Mouse (Mus musculus): ENCODE measurements around the gene Rspo1. TPM values are rescaled to one million over a fixed set of nuclear protein-coding genes. Genes with fewer than 3 reads are reported as not detected.
A peak's percentile ranks its signal among the peaks of the same experiment; 100 is the strongest.

Gene Rspo1
- polyA plus RNA-seq, 1 experiment from 2014 or later = 6.9 TPM

DNA sequence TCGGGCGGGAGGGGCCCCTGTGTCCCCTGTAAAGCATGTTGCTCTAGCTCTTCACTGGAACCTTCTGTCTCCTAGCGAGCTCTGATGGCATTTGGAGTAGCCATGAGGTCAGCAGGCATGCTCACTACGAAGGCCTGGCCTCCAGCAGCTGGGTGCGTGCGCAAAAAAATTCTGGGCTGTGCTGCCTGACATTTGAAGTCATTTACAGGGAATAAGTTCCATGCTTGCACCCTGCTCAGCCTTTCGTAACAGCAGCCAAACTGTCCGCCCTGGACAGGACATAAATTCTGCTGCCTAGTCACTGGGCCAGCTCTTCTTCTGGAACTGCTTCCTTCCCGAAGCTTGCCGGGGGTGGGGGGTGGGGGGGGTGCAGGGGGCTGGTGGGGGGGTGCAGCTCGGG, 27.2 kb upstream of the Rspo1 start:
- H3K4me1 ChIP-seq = no peaks in the 10 kb centered on the region
- no peaks in the 10 kb centered on the region for H3K9me3 ChIP-seq
- no peak overlapping the region for H3K4me2 ChIP-seq (replicated peaks)
- H3K27me3 ChIP-seq = no peaks in the 10 kb centered on the region
- no peak overlapping the region for H3K27ac ChIP-seq (replicated peaks)
- no peak overlapping the region for H3K4me3 ChIP-seq
- H3K36me3 ChIP-seq = no peaks in the 10 kb centered on the region
- no peak overlapping the region for H3K9ac ChIP-seq (replicated peaks)
- WGBS = 77% methylated on average over 11 of the region's 11 CpGs
- ATAC-seq (ENCODE audit: low FRiP score, low read depth) = no peak

DNA sequence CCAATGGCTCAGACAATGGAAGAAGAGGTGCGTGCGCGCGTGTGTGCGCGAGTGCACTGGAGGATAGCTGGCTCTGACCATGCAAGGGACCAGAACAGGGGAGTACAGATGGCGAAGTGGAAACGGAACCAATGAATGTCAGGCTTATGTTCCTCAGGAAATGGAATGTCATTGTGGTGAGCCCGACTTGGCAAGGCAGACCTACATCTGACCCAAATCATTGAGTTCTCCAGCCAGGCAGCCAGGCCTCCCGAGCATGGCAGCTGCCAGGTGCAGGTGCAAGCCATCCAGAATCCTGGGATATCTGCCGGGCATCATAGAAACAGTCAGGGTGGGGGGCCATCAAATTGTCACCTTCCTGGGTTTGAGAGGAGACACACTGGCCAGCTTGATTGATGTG, 25.3 kb upstream of the Rspo1 start:
- Histone ChIP-seq H3K27me3 (no peaks in the 10 kb centered on the region), H3K9me3 (no peaks in the 10 kb centered on the region), H3K4me2 (replicated peaks) (no peak overlapping the region), H3K27ac (replicated peaks) (no peak overlapping the region), H3K9ac (replicated peaks) (no peak overlapping the region), H3K36me3 (no peaks in the 10 kb centered on the region), H3K4me3 (no peak overlapping the region), H3K4me1 (peaks cover 12% of the 10 kb centered on the region)
- ATAC-seq (ENCODE audit: low FRiP score, low read depth) = no peak
- 96% methylated on average over 11 of the region's 11 CpGs for WGBS

DNA sequence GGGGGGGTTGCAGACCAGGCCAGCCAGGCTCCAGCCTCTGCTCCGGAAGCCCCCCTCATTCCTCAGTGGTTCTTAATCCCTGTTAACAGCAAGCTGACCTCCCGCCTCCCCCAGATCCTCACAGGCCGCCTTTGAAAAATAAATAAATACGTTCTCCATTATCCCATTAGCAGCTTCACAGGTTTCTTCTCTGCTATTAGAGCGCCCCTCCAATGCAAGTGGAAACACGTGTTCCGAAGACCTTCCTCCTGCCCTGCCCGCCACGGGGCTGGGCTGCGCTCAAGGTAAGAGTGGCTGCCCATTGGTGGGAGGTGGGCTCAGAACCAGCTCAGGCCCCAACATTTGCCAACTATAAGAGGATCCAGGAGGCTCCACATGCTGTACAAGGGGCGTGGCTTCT, 23.7 kb upstream of the Rspo1 start:
- ATAC-seq (ENCODE audit: low FRiP score, low read depth) = no peak
- Histone ChIP-seq H3K27ac (replicated peaks) (no peak overlapping the region), H3K36me3 (no peaks in the 10 kb centered on the region), H3K9ac (replicated peaks) (no peak overlapping the region), H3K4me2 (replicated peaks) (no peak overlapping the region), H3K4me1 (peaks cover 15% of the 10 kb centered on the region), H3K9me3 (no peaks in the 10 kb centered on the region), H3K27me3 (no peaks in the 10 kb centered on the region), H3K4me3 (no peak overlapping the region)
- 61% methylated on average over 11 of the region's 11 CpGs for WGBS

DNA sequence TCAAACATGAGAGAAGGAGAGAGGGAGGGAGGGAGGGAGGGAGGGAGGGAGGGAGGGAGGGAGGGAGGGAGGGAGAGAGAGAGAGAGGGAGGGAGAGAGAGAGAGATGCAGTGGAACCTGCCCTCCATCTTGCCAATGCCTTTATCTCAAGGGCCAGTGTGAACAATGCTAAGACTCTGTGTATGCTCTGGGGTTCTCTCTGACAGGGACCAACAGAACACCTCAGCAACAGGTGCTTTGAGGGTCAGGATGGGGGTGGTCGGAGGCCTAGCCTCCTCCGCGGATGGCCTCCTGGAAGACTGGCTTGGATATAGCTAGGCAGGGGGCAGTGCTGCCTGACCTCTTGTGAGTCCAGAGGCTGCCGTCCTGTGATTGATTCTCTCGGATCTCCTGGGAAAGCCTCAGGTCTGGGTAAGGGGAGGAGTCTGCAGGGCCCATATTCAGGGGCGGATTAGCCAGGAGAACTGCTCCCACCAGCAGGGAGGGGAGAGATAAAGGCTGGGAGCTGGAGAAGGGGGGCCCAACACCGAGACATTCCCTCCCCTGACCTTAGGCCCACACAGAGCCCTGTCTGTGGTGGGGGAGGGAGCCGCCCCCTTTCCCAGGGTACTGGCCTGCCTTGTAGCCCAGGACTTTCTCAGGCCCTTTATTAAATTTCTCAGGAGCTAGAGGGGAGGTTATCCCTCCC, 21.2 kb upstream of the Rspo1 start:
- WGBS = 9% methylated on average over 8 of the region's 8 CpGs
- peak overlapping the region; percentile 60 for H3K27ac ChIP-seq (replicated peaks)
- H3K4me3 ChIP-seq = no peak overlapping the region
- no peaks in the 10 kb centered on the region for H3K9me3 ChIP-seq
- H3K4me2 ChIP-seq (replicated peaks) = 0 out of 2 replicates have a peak overlapping the region, but pooled peaks have one; percentile 3
- peak; percentile 87 for ATAC-seq (ENCODE audit: low FRiP score, low read depth)
- no peaks in the 10 kb centered on the region; the same call in 1 of the 2 replicates for H3K27me3 ChIP-seq
- no peak overlapping the region; the same call in 1 of the 2 replicates for H3K9ac ChIP-seq (replicated peaks)
- peaks cover 27% of the 10 kb centered on the region for H3K4me1 ChIP-seq
- no peaks in the 10 kb centered on the region for H3K36me3 ChIP-seq

DNA sequence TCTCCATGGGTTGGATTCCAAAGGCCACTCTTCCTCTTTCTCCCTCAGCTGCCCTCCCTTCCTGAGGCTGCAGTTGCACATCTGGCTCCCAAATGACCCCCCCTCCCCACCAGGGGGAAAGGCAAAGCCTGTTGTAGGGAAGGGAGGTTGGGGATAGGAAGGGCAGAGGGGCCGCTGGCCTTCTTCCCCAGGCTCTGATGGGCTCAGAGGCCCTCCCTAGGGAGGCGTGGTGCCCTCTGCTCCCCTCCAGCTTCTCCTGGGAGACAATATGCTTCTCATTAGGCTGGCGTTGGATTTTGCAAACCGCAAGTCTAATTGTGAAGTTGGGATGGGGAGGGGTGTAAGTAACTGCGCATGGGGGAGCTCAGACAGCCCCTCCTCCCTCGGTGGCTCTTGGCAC, 17.5 kb upstream of the Rspo1 start:
- Histone ChIP-seq H3K36me3 (no peaks in the 10 kb centered on the region), H3K4me2 (replicated peaks) (no peak overlapping the region), H3K4me1 (peaks cover 34% of the 10 kb centered on the region), H3K9me3 (no peaks in the 10 kb centered on the region), H3K27ac (replicated peaks) (no peak overlapping the region), H3K27me3 (peaks cover 8% of the 10 kb centered on the region; the same call in 1 of the 2 replicates), H3K9ac (replicated peaks) (no peak overlapping the region), H3K4me3 (no peak overlapping the region)
- ATAC-seq (ENCODE audit: low FRiP score, low read depth) = no peak
- 45% methylated on average over 6 of the region's 6 CpGs for WGBS

DNA sequence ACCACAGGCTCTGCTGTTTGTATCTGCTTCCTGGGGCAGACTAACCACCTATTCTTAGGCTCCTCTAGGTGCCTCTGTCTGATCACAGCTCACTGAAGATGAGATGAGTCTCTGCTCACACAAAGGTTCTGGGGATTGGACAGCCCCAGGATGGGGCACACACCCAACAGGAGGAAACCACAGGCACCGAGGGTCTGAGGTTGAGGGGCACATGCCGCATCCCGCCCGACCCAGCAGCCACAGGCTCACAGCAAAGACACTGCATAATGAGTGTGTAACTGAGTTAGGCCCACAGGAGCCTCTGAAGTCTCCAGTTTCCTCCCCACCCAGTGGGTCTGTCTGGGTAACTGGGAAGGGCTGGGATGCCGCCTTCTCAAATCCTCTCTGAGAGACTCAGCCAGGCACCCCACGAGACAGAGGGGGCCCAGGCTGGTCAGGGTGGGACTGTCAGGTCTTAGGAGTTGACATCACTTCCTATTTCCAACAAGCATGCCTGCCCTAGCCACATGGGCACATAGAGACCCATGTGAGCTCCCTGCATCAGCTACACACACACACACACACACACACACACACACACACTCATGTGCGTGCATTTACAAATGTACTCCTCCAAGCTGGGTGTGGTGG, 16.9 kb upstream of the Rspo1 start:
- H3K9me3 ChIP-seq = no peaks in the 10 kb centered on the region
- H3K9ac ChIP-seq (replicated peaks) = no peak overlapping the region
- no peak overlapping the region for H3K4me2 ChIP-seq (replicated peaks)
- peaks cover 8% of the 10 kb centered on the region; the same call in 1 of the 2 replicates for H3K27me3 ChIP-seq
- H3K27ac ChIP-seq (replicated peaks) = no peak overlapping the region
- no peak for ATAC-seq (ENCODE audit: low FRiP score, low read depth)
- no peak overlapping the region for H3K4me3 ChIP-seq
- H3K4me1 ChIP-seq = peaks cover 34% of the 10 kb centered on the region
- WGBS = 72% methylated on average over 7 of the region's 7 CpGs
- H3K36me3 ChIP-seq = no peaks in the 10 kb centered on the region

DNA sequence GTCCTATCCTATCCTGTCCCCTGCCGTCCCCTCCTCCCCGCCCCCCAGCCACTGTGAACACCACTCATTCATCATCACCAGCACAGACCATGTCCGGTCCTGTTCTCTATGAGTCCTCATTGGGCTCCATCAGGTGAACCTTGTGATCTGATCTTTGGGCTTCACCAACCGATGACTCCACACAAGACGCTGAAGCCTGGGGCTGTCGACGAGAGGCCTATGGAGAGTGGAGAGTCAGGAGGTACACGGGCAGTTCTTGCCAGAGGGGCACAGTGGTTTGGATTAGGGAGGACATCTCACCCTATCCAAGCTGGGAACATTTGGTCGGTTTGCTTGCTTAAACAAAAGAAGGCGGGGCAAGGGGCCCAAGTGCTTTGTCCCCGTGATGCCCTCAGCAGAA, 16.0 kb upstream of the Rspo1 start:
- peaks cover 8% of the 10 kb centered on the region; the same call in 1 of the 2 replicates for H3K27me3 ChIP-seq
- no peak overlapping the region for H3K4me3 ChIP-seq
- peaks cover 29% of the 10 kb centered on the region for H3K4me1 ChIP-seq
- H3K27ac ChIP-seq (replicated peaks) = no peak overlapping the region
- no peak overlapping the region for H3K4me2 ChIP-seq (replicated peaks)
- 74% methylated on average over 11 of the region's 11 CpGs for WGBS
- no peaks in the 10 kb centered on the region for H3K36me3 ChIP-seq
- ATAC-seq (ENCODE audit: low FRiP score, low read depth) = no peak
- no peaks in the 10 kb centered on the region for H3K9me3 ChIP-seq
- H3K9ac ChIP-seq (replicated peaks) = no peak overlapping the region

DNA sequence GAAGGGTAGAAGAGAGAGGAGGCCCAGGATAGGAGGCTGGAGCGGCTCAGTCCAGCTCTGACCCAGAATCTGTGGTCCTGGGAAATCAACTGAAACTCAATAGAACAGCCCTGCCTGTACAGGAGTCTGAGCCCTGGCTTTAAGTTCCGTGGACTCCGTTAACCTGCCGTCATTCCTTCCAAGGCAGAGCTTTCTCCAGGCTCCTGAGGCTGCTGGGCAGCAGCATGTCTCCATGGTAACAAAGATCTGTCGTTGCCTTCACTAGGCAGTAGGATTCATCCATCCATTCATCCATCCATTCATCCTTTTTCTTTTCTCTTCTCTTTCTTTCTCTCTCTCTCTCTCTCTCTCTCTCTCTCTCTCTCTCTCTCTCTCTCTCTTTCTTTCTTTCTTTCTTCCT, 15.6 kb upstream of the Rspo1 start:
- H3K4me1 ChIP-seq = peaks cover 24% of the 10 kb centered on the region

DNA sequence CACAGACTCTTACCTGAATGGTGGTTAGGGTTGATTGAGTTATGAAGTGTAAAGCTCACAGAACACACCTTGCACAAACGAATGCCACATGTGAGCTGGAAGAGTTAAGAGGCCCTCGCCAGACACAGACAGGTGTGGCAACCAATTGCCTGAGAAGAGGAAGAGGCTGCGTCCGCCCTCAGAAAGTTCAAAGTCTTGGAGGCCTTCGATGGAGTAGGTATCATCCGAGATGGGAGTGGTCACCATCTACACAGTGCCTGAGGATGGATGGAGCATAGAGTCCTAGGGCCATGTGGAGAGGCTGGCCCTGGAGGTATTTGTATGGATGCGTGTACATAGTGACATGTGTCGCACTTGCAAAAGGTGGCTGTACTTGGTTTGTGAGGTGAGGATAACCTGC, 15.1 kb upstream of the Rspo1 start:
- Histone ChIP-seq H3K9me3 (no peaks in the 10 kb centered on the region), H3K4me2 (replicated peaks) (no peak overlapping the region), H3K4me3 (no peak overlapping the region), H3K9ac (replicated peaks) (no peak overlapping the region), H3K27me3 (peaks cover 8% of the 10 kb centered on the region; the same call in 1 of the 2 replicates), H3K36me3 (no peaks in the 10 kb centered on the region), H3K27ac (replicated peaks) (no peak overlapping the region), H3K4me1 (peaks cover 20% of the 10 kb centered on the region)
- WGBS = 86% methylated on average over 8 of the region's 8 CpGs
- ATAC-seq (ENCODE audit: low FRiP score, low read depth) = no peak

More for the DNA sequence above, 15.6 kb upstream of the Rspo1 start:
- no peak overlapping the region for H3K27ac ChIP-seq (replicated peaks)
- WGBS = 28% methylated on average over 5 of the region's 5 CpGs
- H3K4me3 ChIP-seq = no peak overlapping the region
- no peak for ATAC-seq (ENCODE audit: low FRiP score, low read depth)
- H3K4me2 ChIP-seq (replicated peaks) = no peak overlapping the region
- no peaks in the 10 kb centered on the region for H3K9me3 ChIP-seq
- H3K27me3 ChIP-seq = peaks cover 8% of the 10 kb centered on the region; the same call in 1 of the 2 replicates
- no peaks in the 10 kb centered on the region for H3K36me3 ChIP-seq
- H3K9ac ChIP-seq (replicated peaks) = no peak overlapping the region

DNA sequence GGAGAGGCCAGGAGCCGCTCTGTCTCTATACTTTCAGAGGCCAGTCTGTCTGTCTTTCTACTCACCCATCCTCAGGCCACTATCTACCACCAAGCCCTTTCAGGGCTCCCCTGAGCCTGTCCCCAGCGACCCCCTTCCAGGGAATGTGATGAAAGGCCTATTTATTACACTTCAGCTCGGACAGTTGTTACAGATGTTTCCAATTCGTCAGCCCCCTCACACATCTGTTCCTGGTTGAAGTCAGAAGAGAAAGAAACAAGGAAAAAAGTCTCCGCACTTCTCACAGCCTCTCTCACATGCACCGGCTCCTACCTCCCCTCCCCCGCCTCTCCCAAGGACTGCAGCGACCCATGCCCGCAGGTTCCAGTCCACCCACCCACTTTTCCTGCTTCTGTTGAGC, 13.9 kb upstream of the Rspo1 start:
- ATAC-seq (ENCODE audit: low FRiP score, low read depth) = no peak
- H3K27ac ChIP-seq (replicated peaks) = no peak overlapping the region
- WGBS = 69% methylated on average over 9 of the region's 9 CpGs
- H3K36me3 ChIP-seq = no peaks in the 10 kb centered on the region
- peaks cover 19% of the 10 kb centered on the region for H3K4me1 ChIP-seq
- H3K9ac ChIP-seq (replicated peaks) = no peak overlapping the region
- H3K9me3 ChIP-seq = no peaks in the 10 kb centered on the region
- H3K4me3 ChIP-seq = no peak overlapping the region
- H3K4me2 ChIP-seq (replicated peaks) = no peak overlapping the region
- peaks cover 8% of the 10 kb centered on the region; the same call in 1 of the 2 replicates for H3K27me3 ChIP-seq

DNA sequence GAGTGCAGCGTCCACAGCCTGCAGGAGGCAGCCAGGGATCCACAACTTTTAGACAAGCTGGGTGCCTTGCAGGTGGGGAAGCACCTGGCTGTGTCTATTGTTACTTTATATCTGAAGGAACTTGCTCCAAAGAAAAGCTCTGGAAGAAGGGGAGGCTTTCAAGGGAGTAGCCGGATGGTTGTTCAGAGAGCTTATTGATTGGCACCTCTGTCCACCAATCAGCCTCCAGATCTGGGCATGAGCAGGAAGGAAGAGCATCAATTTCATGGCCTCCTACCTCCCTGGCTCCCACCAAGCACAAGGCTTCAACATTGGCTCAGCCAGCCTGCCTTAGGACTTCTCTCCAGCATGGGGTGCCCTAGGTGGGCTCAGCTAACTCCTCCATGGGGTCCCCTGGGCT, 12.9 kb upstream of the Rspo1 start:
- Histone ChIP-seq H3K27me3 (peaks cover 12% of the 10 kb centered on the region; the same call in 1 of the 2 replicates), H3K36me3 (no peaks in the 10 kb centered on the region), H3K27ac (replicated peaks) (no peak overlapping the region), H3K4me2 (replicated peaks) (no peak overlapping the region), H3K4me3 (no peak overlapping the region), H3K9ac (replicated peaks) (no peak overlapping the region), H3K4me1 (peaks cover 16% of the 10 kb centered on the region), H3K9me3 (no peaks in the 10 kb centered on the region)
- no peak for ATAC-seq (ENCODE audit: low FRiP score, low read depth)
- WGBS = 80% methylated on average over 2 of the region's 2 CpGs

DNA sequence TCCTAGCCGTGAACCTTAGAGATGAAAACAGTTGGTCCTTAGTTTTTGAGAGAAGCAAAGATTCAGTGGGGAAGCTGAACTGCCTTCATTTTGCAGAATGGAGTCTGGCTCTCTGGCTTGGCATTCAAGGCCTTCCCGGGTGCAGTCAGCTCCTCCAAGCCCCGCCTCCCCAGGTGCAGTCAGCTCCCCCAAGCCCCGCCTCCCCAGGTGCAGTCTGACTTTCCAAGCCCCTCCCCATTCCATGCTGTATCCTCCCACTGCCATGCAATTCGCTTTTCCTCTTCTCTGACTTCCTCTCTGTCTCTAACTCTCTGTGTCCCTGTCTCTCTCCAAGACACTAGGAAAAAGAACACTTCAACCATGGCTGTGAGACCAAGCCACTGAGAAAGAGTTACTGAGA, 8.0 kb upstream of the Rspo1 start:
- 48% methylated on average over 5 of the region's 5 CpGs for WGBS
- H3K27me3 ChIP-seq = peaks cover 26% of the 10 kb centered on the region
- ATAC-seq (ENCODE audit: low FRiP score, low read depth) = no peak

More for the DNA sequence above, 8.0 kb upstream of the Rspo1 start:
- peaks cover 8% of the 10 kb centered on the region for H3K4me1 ChIP-seq
- H3K9ac ChIP-seq (replicated peaks) = no peak overlapping the region
- H3K27ac ChIP-seq (replicated peaks) = no peak overlapping the region
- H3K9me3 ChIP-seq = no peaks in the 10 kb centered on the region
- H3K36me3 ChIP-seq = no peaks in the 10 kb centered on the region
- H3K4me3 ChIP-seq = no peak overlapping the region
- H3K4me2 ChIP-seq (replicated peaks) = no peak overlapping the region

All from midbrain, embryonic 12.5 days (tissue).